Mouse (Mus musculus) right cerebral cortex, postnatal 14 days (tissue): Measurements from ENCODE around the gene Rad51d.
"Not testable (repeated sequence)": the region's sequence is repeated elsewhere in the genome, so short reads cannot be mapped to it uniquely, and the experiment has no call there.

Source experiments
- DNase-seq: peaks from one replicate; pipeline ENCODE4 v3.0.0; 2022

Gene Rad51d

DNA sequence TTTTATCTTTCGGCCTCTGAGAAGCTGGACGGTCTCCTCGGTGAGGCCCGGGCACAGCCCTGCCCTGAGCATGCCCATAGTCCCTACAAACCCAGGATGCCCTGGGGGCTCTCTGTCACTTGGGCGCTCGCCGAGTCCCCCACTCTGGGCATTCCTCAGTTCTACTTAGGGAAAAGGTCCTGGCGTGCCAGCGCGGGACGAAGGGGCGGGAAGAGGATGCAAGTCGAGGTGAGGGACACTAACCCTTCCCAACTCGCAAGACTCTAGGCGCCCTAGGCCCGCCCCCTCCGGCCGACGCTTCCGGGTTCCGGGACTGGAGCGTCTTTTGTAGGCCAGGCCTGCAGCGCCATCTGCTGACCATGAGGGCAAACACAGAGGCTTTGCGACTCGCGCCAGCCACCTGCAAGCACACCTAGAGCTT, at the start of gene Rad51d:
Gene Rad51d, minus strand, starts transcription at position 273 of the 421 bp plus-strand sequence.
- DNase-seq: peak; percentile 93

DNA sequence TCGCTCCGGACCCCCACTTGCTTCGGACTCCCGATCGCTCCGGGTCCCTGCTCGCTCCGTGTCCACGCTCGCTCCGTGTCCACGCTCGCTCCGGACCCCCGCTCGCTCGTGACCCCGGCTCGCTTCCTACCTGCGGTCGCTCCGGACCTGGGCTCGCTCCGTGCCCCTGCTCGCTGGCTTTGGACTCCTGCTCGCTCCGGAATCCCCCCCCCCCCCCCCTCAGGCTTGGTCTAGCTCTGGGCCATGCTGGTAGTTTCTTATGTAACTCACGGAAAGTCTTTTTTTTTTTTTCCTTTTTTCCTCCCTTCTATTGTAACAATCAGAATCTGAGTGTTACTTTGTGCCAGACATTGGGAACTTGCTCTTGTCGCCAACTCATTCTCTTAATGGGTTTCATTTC, 42.8 kb upstream of the Rad51d start:
- no peak for DNase-seq

DNA sequence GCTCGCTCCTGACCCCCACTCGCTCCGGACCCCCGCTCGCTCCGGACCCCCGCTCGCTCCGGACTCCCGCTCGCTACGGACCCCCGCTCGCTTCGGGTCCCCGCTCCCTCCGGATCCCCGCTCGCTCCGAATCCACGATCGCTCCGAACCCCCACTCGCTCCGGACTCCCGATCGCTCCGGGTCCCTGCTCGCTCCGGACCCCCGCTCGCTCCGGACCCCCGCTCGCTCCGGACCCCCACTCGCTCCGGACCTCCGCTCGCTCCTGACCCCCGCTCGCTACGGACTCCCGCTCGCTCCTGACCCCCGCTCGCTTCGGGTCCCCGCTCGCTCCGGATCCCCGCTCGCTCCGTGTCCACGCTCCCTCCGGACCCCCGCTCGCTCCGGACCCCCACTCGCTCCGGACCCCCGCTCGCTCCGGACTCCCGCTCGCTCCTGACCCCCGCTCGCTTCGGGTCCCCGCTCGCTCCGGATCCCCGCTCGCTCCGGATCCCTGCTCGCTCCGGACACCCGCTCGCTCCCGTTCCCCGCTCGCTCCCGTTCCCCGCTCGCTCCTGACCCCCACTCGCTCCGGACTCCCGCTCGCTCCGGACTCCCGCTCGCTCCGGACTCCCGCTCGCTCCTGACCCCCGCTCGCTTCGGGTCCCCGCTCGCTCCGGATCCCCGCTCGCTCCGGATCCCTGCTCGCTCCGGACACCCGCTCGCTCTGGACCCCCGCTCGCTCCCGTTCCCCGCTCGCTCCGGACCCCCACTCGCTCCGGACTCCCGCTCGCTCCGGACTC, 41.4 kb upstream of the Rad51d start:
- not testable (repeated sequence) for DNase-seq

- not testable (repeated sequence) for DNase-seq
Measured at GRCm38 (mm10) chr11:82931161-82931560, 40.7 kb upstream of the Rad51d start.

GRCm38 (mm10) chr11:82930391-82930955, 40.1 kb upstream of the Rad51d start:
- not testable (repeated sequence) for DNase-seq

GRCm38 (mm10) chr11:82929633-82929950, 39.2 kb upstream of the Rad51d start:
- no peak for DNase-seq

GRCm38 (mm10) chr11:82928897-82929632, 38.7 kb upstream of the Rad51d start:
- DNase-seq: no peak

GRCm38 (mm10) chr11:82923910-82924309, 33.5 kb upstream of the Rad51d start:
- not testable (repeated sequence) for DNase-seq

DNA sequence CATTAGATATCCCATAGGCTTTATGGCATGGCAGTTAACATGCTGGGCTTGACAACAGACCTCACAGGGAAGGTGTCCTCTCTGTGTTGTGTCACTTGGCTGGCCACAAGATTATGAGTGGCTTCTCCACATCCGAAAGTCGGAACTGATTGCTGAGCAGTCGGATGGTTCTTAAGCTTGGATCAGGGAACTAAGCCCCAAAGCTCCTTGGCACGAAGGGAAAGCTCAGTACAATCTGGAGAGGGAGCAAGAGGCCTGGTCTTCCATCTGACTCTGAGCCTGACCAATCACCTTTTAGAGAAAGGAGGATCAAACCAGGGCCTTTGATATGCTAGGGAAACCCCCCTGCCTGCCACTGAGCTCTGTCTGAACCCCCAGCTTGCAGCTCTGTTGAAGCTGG, 31.3 kb upstream of the Rad51d start:
- no peak for DNase-seq

DNA sequence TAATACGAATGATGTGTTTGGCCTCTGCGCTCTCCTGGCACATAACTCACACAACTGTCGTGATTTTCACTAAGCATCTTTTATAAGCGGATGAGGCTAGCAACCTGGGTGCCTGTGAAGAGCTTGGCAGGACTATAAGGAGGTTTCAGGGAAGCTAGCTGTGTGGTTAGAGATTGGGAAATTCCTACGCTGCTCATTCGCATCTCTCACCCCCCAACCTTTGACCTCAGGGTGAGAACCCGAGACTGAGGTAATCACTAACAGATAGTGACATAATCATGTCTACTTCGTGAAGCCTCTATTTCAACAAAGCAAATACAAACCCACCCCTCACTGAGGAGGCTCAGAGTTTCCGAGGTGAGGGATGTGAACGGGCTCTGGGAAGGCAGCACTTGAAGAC, 30.4 kb upstream of the Rad51d start:
- no peak for DNase-seq

GRCm38 (mm10) chr11:82914711-82915352, 24.4 kb upstream of the Rad51d start:
- peak; percentile 80 for DNase-seq

GRCm38 (mm10) chr11:82910679-82911389, 20.4 kb upstream of the Rad51d start:
- no peak for DNase-seq

GRCm38 (mm10) chr11:82910250-82910649, 19.8 kb upstream of the Rad51d start, which contains the start of gene Unc45b:
Gene Unc45b, plus strand, starts transcription at chr11:82910550.
- no peak for DNase-seq

DNA sequence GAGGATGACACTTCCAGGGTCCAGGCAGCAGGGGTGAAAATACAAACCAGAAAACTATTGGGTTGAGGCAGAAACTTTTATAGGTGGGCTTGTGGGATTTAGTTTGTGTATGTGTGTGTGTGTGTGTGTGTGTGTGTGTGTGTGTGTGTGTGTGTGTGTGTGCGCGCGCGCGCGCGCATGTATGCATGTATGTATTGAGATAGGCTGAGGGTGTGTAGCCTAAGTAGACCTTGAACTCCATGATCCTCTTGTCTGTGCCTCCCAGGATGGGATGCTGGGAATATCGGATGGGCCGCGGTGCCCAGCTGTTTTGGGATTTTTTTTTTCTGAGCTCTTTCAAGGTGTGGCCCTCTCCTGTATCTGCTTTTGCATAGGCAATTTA, 18.2 kb upstream of the Rad51d start:
- DNase-seq: no peak

DNA sequence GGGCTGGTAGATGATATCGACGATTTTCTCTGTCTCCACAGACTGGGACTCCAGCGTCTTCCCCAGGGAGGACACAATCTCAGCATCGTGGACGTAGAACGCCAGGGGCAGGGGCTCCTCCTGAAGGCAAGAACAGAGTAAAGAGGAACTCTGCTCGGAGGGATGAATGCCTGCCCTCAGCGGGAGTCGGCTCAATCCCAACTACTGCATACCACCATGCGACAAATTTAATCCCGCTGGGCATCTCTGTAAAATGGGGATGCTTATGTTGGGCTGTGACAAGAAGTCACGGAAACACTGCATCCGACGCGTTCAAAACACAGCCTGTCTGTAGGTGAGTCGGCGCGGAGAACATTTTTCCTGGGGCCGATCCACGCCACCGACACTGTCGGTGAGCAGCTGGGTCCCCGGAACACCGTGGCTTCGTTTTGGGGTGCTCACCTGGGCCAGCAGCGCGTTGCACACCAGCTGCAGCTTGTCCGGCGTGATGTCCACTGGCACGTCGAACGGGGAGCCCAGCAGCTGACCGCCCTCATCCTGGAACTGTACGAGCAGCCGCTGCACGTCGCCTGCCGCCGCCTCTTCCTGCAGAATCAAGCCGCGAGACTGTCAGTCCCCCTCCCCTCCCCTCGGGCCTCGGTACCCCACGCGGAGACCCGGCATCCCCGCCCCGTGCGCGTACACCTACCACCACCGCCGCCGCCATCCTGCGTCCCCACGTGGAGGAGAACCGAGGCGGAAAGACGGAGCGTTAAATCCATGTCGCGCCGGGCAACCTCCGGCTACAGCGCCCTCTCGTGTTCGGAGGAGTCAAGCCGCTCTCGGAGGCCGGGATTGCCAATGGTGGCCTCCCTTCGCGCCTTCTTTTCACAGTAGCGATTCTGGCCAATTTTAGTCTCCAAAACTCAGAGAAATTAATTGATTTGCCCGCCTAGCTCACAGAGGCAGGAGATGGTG, 17.5 kb upstream of the Rad51d start, which contains the start of gene Nle1:
Gene Nle1, minus strand, starts transcription at position 761 of the 957 bp plus-strand sequence.
- peak; percentile 96 for DNase-seq

DNA sequence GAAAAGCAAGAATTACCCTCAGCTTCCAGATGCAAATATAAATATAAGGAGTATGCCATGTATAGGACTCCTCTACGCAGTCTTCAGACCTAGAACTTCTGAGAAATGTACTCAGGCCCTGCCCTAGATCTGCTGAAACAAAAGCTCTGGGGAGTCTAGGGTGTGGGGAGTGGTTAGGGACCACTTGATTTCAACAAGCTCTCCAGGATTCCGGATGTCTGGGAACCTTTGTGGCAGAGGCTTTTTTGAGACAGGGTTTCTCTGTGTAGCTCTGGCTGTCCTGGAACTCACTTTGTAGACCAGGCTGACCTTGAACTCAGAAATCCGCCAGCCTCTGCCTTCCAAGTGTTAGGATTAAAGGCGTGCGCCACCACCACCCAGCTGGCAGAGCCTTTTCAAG, 15.4 kb upstream of the Rad51d start:
- DNase-seq: no peak

DNA sequence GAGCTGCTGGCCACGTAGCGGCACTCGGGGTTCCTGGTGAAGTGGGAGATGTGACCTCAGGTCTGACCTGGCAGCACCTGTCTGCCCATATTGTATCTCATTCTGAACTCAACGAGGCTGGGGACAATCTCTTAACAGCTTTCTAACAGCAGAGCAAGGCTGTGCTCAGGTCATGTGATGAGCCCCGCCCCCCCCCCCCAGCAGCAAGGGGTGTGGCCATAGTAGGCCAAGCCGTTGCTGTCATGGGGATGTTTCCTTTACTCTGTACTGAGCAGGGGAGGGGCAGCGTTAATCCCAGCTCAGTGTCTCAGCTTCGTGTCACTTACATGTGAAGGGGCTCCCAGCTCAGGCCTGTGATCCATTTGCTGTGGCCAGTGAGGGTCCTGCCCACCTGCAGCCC, 14.5 kb upstream of the Rad51d start:
- DNase-seq: no peak

- DNase-seq: no peak
Measured at GRCm38 (mm10) chr11:82901606-82902310, 11.3 kb upstream of the Rad51d start.

DNA sequence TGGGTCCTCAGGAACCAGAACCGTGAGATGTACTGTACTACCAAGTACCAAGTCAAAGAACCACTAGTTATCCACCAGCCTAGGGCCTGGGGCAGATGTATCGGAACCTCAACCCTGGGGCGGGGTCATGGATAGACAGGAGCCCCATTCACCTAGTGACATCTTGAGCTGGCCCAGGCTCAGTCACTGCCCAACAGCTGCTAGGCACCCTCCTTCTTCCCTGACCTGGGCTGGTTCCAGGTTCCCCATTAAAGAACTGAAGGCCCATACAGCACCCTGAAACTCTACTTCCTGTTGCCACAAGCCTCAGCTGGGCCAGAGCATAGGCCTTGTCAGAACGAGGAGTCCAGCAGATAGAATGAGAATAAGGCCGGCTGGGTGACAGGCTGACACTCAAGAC, 9.3 kb upstream of the Rad51d start:
- no peak for DNase-seq

GRCm38 (mm10) chr11:82897478-82897877, 7.1 kb upstream of the Rad51d start:
- no peak for DNase-seq

- no peak for DNase-seq
Measured at GRCm38 (mm10) chr11:82891936-82892335, 1.5 kb upstream of the Rad51d start, which contains the start of gene Fndc8. Gene Fndc8, plus strand, starts transcription at chr11:82892124.
